Mouse (Mus musculus): ENCODE results near the gene Mfn1.

- TF ChIP-seq CTCF (conservative IDR thresholded peaks at IDR 0.05; ENCODE audit: insufficient read depth, insufficient read length, low read depth, low read length), result no peak
- no peak for TF ChIP-seq POLR2A (IDR thresholded peaks at IDR 0.05; ENCODE audit: low read depth, low read length)
These were observed 87.9 kb downstream of the Mfn1 start for GRCm38 (mm10) chr3:32617053-32617642.

Measured in kidney, adult 2 months (tissue).